Mouse (Mus musculus) erythroblast, embryonic 14.5 days (primary cell): Measurements from ENCODE around the gene Cdcp2.

Experiments
- GATA1 ChIP-seq: IDR thresholded peaks from 2 replicates; pipeline ENCODE4 v1.6.1; 2012; ENCODE audit warnings: low read length, inconsistent platforms, mixed read lengths
- TAL1 ChIP-seq: IDR thresholded peaks from 3 replicates; pipeline ENCODE4 v1.6.1; 2012; ENCODE audit warnings: low read length, inconsistent platforms, mixed read lengths

GRCm38 (mm10) chr4:107094484-107095187 lies 2.1 kb upstream of the Cdcp2 start:
- TF ChIP-seq GATA1 (no peak), TAL1 (no peak)
